Comparison of ENCODE assay signal across 8 mouse cellular contexts in the genomic region with DNA sequence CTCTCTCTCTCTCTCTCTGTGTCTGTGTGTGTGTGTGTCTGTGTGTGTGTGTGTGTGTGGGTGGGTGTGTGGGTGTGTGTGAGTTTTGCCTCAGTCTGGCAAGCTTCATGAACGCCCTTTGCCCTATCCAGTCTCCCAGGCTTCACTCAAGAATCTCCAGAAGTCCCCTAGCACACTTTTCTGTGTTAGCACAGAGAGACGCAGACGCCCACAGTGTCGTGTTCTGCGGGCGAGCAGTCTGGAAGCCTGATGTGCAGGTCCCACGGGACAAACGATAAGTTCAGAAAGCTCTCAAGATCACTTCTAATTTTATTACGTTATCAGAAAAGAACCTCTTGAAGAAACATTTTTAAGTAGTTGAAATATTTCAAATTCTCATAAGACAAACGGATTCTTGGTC. TPM values are rescaled to one million over a fixed set of nuclear protein-coding genes. Genes with fewer than 3 reads are reported as not detected.
DNase-seq lines count a peak whose midpoint lies in the region; ATAC-seq and TF ChIP-seq lines count a peak whose summit lies in the region.

No protein-coding gene starts in this region.

- H3K9ac ChIP-seq in hindbrain, postnatal 0 days (replicated peaks; ENCODE audit: low read length), result no peak overlapping the region
- peak overlapping the region; percentile 81 for H3K9ac ChIP-seq in liver, embryonic 13.5 days
- H3K9ac ChIP-seq in neural tube, embryonic 14.5 days (replicated peaks; ENCODE audit: low read depth, low read length), result peak overlapping the region; percentile 68; the same call in 1 of the 2 replicates

- peaks cover 20% of the 10 kb centered on the region for H3K79me3 ChIP-seq in C2C12 (ENCODE audit: low read depth)

- H3K36me3 ChIP-seq in C2C12 (ENCODE audit: control insufficient read depth, insufficient read depth), result peaks cover 15% of the 10 kb centered on the region
- H3K36me3 ChIP-seq in forebrain, embryonic 10.5 days (replicated peaks), result peaks cover 5% of the 10 kb centered on the region; the same call in 1 of the 2 replicates
- H3K36me3 ChIP-seq in hindbrain, postnatal 0 days (ENCODE audit: insufficient read depth, low read length), result no peaks in the 10 kb centered on the region
- no peaks in the 10 kb centered on the region for H3K36me3 ChIP-seq in liver, embryonic 13.5 days
- no peaks in the 10 kb centered on the region for H3K36me3 ChIP-seq in neural tube, embryonic 14.5 days (ENCODE audit: control insufficient read depth, insufficient read depth, low read length)

- peaks cover 89% of the 10 kb centered on the region for H3K4me1 ChIP-seq in forebrain, embryonic 10.5 days
- H3K4me1 ChIP-seq in hindbrain, postnatal 0 days (ENCODE audit: insufficient read depth, low read length), result peaks cover 11% of the 10 kb centered on the region; the same call in 1 of the 2 replicates
- H3K4me1 ChIP-seq in liver, embryonic 13.5 days (replicated peaks), result peaks cover 92% of the 10 kb centered on the region
- H3K4me1 ChIP-seq in neural tube, embryonic 14.5 days (ENCODE audit: control insufficient read depth, insufficient read depth, low read length), result peaks cover 16% of the 10 kb centered on the region

- ATAC-seq in hindbrain, postnatal 0 days, result no peak
- no peak for ATAC-seq in liver, embryonic 13.5 days (ENCODE audit: low read depth)
- no peak for ATAC-seq in neural tube, embryonic 14.5 days (ENCODE audit: low read depth)

- H3ac ChIP-seq in C2C12 (ENCODE audit: control insufficient read depth, insufficient read length, low read depth), result peak overlapping the region; percentile 43

- DNase-seq in cerebellum, postnatal 14 days, result peak; percentile 32 to 46
- DNase-seq in cerebellum, adult 9-10 months, result no peak
- DNase-seq in forebrain, embryonic 10.5 days (ENCODE audit: extremely low spot score, low spot score), result no peak
- DNase-seq in hindbrain, postnatal 0 days (ENCODE audit: low spot score), result peak; percentile 44
- no peak for DNase-seq in liver, embryonic 13.5 days
- no peak for DNase-seq in embryo, embryonic 9.5 days (ENCODE audit: extremely low spot score)

- peak overlapping the region; percentile 99 for H3K4me3 ChIP-seq in C2C12 (ENCODE audit: insufficient read depth, poor library complexity, severe bottlenecking)
- H3K4me3 ChIP-seq in forebrain, embryonic 10.5 days, result peak overlapping the region; percentile 62
- H3K4me3 ChIP-seq in hindbrain, postnatal 0 days (ENCODE audit: low read length), result peak overlapping the region; percentile 67
- H3K4me3 ChIP-seq in liver, embryonic 13.5 days (replicated peaks), result peak overlapping the region; percentile 88
- peak overlapping the region; percentile 51 for H3K4me3 ChIP-seq in neural tube, embryonic 14.5 days (ENCODE audit: low read depth, low read length)

- H3K27ac ChIP-seq in forebrain, embryonic 10.5 days, result peak overlapping the region; percentile 89
- H3K27ac ChIP-seq in hindbrain, postnatal 0 days, result no peak overlapping the region
- H3K27ac ChIP-seq in liver, embryonic 13.5 days, result peak overlapping the region; percentile 83; the same call in 1 of the 2 replicates
- no peak overlapping the region for H3K27ac ChIP-seq in neural tube, embryonic 14.5 days (ENCODE audit: low read depth, low read length)

- no peaks in the 10 kb centered on the region for H3K9me3 ChIP-seq in forebrain, embryonic 10.5 days
- H3K9me3 ChIP-seq in hindbrain, postnatal 0 days (ENCODE audit: low read length), result no peaks in the 10 kb centered on the region
- no peaks in the 10 kb centered on the region for H3K9me3 ChIP-seq in liver, embryonic 13.5 days (replicated peaks)
- no peaks in the 10 kb centered on the region for H3K9me3 ChIP-seq in neural tube, embryonic 14.5 days (ENCODE audit: control insufficient read depth, low read length)

- no peak for TF ChIP-seq CTCF in C2C12 (IDR thresholded peaks at IDR 0.05; ENCODE audit: control insufficient read depth, insufficient read depth, insufficient read length)
- TF ChIP-seq CTCF in hindbrain, postnatal 0 days (IDR thresholded peaks at IDR 0.05; ENCODE audit: low read depth), result no peak

- H3K4me2 ChIP-seq in hindbrain, postnatal 0 days (ENCODE audit: low read depth, low read length), result peak overlapping the region; percentile 99
- peak overlapping the region; percentile 100 for H3K4me2 ChIP-seq in liver, embryonic 13.5 days
- peak overlapping the region; percentile 96 for H3K4me2 ChIP-seq in neural tube, embryonic 14.5 days (ENCODE audit: low read depth, low read length)

- 14% methylated on average over 10 of the region's 10 CpGs for WGBS in forebrain, embryonic 10.5 days
- 7% methylated on average over 10 of the region's 10 CpGs for WGBS in hindbrain, postnatal 0 days
- WGBS in liver, embryonic 13.5 days (ENCODE audit: insufficient replicate concordance), result 14% methylated on average over 10 of the region's 10 CpGs
- 6% methylated on average over 10 of the region's 10 CpGs for WGBS in neural tube, embryonic 14.5 days

- H3K79me2 ChIP-seq in C2C12 (ENCODE audit: control insufficient read depth, insufficient read depth), result peaks cover 31% of the 10 kb centered on the region

- H3K27me3 ChIP-seq in C2C12 (ENCODE audit: control insufficient read depth, insufficient read depth, insufficient read length), result no peaks in the 10 kb centered on the region
- H3K27me3 ChIP-seq in forebrain, embryonic 10.5 days (ENCODE audit: poor library complexity, severe bottlenecking), result peaks cover 88% of the 10 kb centered on the region
- H3K27me3 ChIP-seq in hindbrain, postnatal 0 days (ENCODE audit: insufficient read depth, low read length), result peaks cover 32% of the 10 kb centered on the region
- peaks cover 13% of the 10 kb centered on the region; the same call in 1 of the 2 replicates for H3K27me3 ChIP-seq in liver, embryonic 13.5 days
- peaks cover 9% of the 10 kb centered on the region; the same call in 1 of the 2 replicates for H3K27me3 ChIP-seq in neural tube, embryonic 14.5 days (ENCODE audit: control insufficient read depth, insufficient read depth, low read length)

TF ChIP-seq in C2C12, 6 proteins besides CTCF, POLR2A, EP300 and RAD21:
- TF ChIP-seq MAX (IDR thresholded peaks at IDR 0.05), result no peak
- TF ChIP-seq CEBPB (IDR thresholded peaks at IDR 0.05; ENCODE audit: low read depth), result no peak
- no peak for TF ChIP-seq FOSL1 (IDR thresholded peaks at IDR 0.05; ENCODE audit: insufficient read depth, low read length, poor library complexity, severe bottlenecking)
- no peak for TF ChIP-seq MYOD1 (IDR thresholded peaks at IDR 0.05; ENCODE audit: control insufficient read depth, insufficient read length, low read depth)

RNA-seq across cellular contexts. Expression of gene Gadd45g, which starts 1.4 kb away (rescaled TPM):
- polyA plus RNA-seq in C2C12 (2012; fragmentation: generic; extraction: Trizol), result 180 TPM
- polyA plus RNA-seq in forebrain, embryonic 10.5 days (2016; fragmentation: Nextera tagmentation; extraction: Ambion mirVana), result 102 and 107 TPM in 2 replicates
- total RNA-seq in hindbrain, postnatal 0 days (2014; rRNA removed), result 18.3 and 19.0 TPM in 2 replicates
- 38.6 and 43.3 TPM in 2 replicates for polyA plus RNA-seq in hindbrain, postnatal 0 days (2015; fragmentation: Nextera tagmentation; extraction: Ambion mirVana)
- polyA plus RNA-seq in liver, embryonic 13.5 days (2015; fragmentation: Nextera tagmentation; extraction: Ambion mirVana), result 19.5 and 20.8 TPM in 2 replicates
- 26.4 and 39.6 TPM in 2 replicates for polyA plus RNA-seq in neural tube, embryonic 14.5 days (2014; fragmentation: Nextera tagmentation; extraction: Ambion mirVana)

RNA-seq across cellular contexts. Expression of gene Sema4d, which starts 51.5 kb away (rescaled TPM):
- polyA plus RNA-seq in C2C12 (2012; fragmentation: generic; extraction: Trizol), result 0.20 TPM
- polyA plus RNA-seq in forebrain, embryonic 10.5 days (2016; fragmentation: Nextera tagmentation; extraction: Ambion mirVana), result 8.0 and 8.4 TPM in 2 replicates
- total RNA-seq in hindbrain, postnatal 0 days (2014; rRNA removed), result 19.7 and 33.1 TPM in 2 replicates
- polyA plus RNA-seq in hindbrain, postnatal 0 days (2015; fragmentation: Nextera tagmentation; extraction: Ambion mirVana), result 13.7 and 15.0 TPM in 2 replicates
- 6.0 and 7.6 TPM in 2 replicates for polyA plus RNA-seq in liver, embryonic 13.5 days (2015; fragmentation: Nextera tagmentation; extraction: Ambion mirVana)
- 17.4 and 20.9 TPM in 2 replicates for polyA plus RNA-seq in neural tube, embryonic 14.5 days (2014; fragmentation: Nextera tagmentation; extraction: Ambion mirVana)

Comparison
In these comparisons a context has a peak if more than half of its experiments do, and no peak if none do; other contexts are left out.
1. DNase-seq: peak in cerebellum, postnatal 14 days (2 of 2) and hindbrain, postnatal 0 days (single experiment); none in cerebellum, adult 9-10 months (single experiment), forebrain, embryonic 10.5 days (single experiment), liver, embryonic 13.5 days (single experiment) and embryo, embryonic 9.5 days (single experiment).
2. H3K27ac ChIP-seq: peak in forebrain, embryonic 10.5 days (single experiment) and liver, embryonic 13.5 days (single experiment); none in hindbrain, postnatal 0 days (single experiment) and neural tube, embryonic 14.5 days (single experiment).
3. Peak in every context shown above with its lines, with median percentiles within 50 percentile points of each other: H3K4me3 ChIP-seq and H3K4me2 ChIP-seq.